Mouse (Mus musculus): ENCODE measurements around the gene Dusp5. TPM values are rescaled to one million over a fixed set of nuclear protein-coding genes. Genes with fewer than 3 reads are reported as not detected.

The Dusp5 gene
- total and polyA plus RNA-seq, 3 experiments: 4.7 to 7.5 (median 6.9) TPM

DNA sequence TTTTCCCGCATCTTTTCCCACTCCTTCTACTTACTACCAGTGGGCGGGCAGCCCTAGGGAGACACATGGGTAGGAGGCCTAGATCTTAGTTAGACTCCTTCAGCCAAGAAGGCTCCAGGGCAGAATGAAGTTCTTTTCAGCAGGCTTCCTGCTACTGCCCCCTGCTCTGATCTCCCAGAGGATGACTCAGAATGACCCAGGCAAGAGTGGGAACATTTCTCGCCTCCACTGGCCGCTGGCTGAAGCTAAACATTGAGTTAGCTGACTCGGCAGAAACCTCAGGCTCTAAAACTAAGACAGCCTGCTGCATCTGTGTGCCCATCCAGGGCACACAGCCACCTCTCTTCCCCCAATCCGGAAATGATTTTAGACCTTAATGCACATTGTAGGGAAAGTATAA is 23.9 kb downstream of the Dusp5 start:
- H3K9ac ChIP-seq (ENCODE audit: low read depth, low read length): no peak overlapping the region
- no peak for DNase-seq
- WGBS: 42% methylated on average over 6 of the region's 6 CpGs

DNA sequence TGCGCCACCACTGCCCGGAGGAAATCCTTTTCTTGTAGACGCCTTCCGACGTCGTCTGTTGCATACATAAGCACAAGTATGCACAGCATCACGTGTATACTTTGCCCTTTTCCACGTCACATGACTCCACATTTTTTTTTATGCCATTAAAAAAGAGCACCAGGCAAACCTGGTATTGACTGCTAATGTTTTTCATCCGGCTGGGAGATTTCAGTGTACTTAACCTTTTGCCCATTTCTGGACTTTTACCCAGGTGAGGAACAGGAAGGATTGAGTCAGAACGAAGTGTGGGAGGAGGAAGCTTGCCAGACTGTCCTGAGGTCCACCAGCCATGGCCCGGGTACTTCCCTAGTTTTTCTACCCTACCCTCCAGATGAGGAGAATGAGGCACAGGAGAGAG is 25.5 kb downstream of the Dusp5 start:
- 80% methylated on average over 11 of the region's 11 CpGs for WGBS
- no peaks in the 10 kb centered on the region for H3K36me3 ChIP-seq (ENCODE audit: control insufficient read depth, insufficient read depth, low read length)
- intact Hi-C loops (cut with DNase I): no loop called here
- no peaks in the 10 kb centered on the region for H3K79me2 ChIP-seq (replicated peaks; ENCODE audit: control insufficient read depth, insufficient read depth, low read length)
- H3K4me3 ChIP-seq: no peak overlapping the region
- TF ChIP-seq POLR2A (IDR thresholded peaks at IDR 0.05; ENCODE audit: insufficient read depth, low read depth, low read length) (no peak), CTCF (IDR thresholded peaks at IDR 0.05) (no peak), EP300 (IDR thresholded peaks at IDR 0.05; ENCODE audit: insufficient read depth, low read depth, low read length) (no peak)
- H3K27ac ChIP-seq: no peak overlapping the region
- no peak overlapping the region for H3K9ac ChIP-seq (ENCODE audit: low read depth, low read length)
- no peaks in the 10 kb centered on the region for H3K27me3 ChIP-seq (ENCODE audit: control insufficient read depth, insufficient read depth, low read length)
- DNase-seq: no peak
- no peaks in the 10 kb centered on the region for H3K4me1 ChIP-seq (ENCODE audit: control insufficient read depth, insufficient read depth, low read length)

More for the DNA sequence above, 23.9 kb downstream of the Dusp5 start:
- Histone ChIP-seq H3K27me3 (ENCODE audit: control insufficient read depth, insufficient read depth, low read length) (no peaks in the 10 kb centered on the region), H3K4me3 (no peak overlapping the region), H3K79me2 (replicated peaks; ENCODE audit: control insufficient read depth, insufficient read depth, low read length) (no peaks in the 10 kb centered on the region), H3K27ac (no peak overlapping the region), H3K36me3 (ENCODE audit: control insufficient read depth, insufficient read depth, low read length) (no peaks in the 10 kb centered on the region), H3K4me1 (ENCODE audit: control insufficient read depth, insufficient read depth, low read length) (no peaks in the 10 kb centered on the region)
- TF ChIP-seq EP300 (IDR thresholded peaks at IDR 0.05; ENCODE audit: insufficient read depth, low read depth, low read length) (no peak), POLR2A (IDR thresholded peaks at IDR 0.05; ENCODE audit: insufficient read depth, low read depth, low read length) (no peak), CTCF (IDR thresholded peaks at IDR 0.05) (no peak)
- intact Hi-C loops (cut with DNase I): no loop called here

DNA sequence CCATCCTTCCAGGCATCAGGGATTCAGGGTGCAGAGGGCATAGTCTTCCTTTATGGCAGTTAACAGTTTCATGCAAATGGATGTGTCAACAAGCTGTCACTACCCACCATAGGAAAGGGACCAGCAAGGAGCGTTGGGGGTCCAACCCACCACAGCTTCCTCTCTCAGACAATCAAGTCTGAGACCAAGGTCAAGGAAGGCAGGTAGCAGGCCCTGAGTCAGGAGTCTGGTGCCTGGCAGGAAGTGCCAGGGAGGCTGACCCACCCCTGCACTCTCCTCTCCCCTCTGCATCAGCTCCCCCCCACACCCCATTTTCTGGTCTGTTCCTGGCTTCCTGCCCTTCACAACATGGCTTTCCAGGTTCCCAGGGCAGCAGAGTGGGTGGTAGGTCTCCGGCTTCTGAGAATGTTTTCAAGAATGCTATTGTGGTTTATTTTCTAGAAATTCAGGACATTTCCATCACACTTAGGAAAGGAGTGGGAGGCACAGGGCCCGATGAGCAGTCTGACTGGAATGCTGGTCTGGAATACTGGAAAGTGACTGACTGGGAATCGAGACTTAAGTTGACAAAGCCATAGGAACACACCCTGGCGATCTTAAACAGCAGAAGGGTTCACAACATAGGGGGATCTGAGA is 26.2 kb downstream of the Dusp5 start:
- Histone ChIP-seq H3K79me2 (replicated peaks; ENCODE audit: control insufficient read depth, insufficient read depth, low read length) (no peaks in the 10 kb centered on the region), H3K9ac (ENCODE audit: low read depth, low read length) (no peak overlapping the region), H3K4me1 (ENCODE audit: control insufficient read depth, insufficient read depth, low read length) (no peaks in the 10 kb centered on the region), H3K27me3 (ENCODE audit: control insufficient read depth, insufficient read depth, low read length) (no peaks in the 10 kb centered on the region), H3K27ac (no peak overlapping the region), H3K36me3 (ENCODE audit: control insufficient read depth, insufficient read depth, low read length) (no peaks in the 10 kb centered on the region), H3K4me3 (no peak overlapping the region)
- intact Hi-C loops (cut with DNase I): no loop called here
- no peak for DNase-seq
- 58% methylated on average over 5 of the region's 5 CpGs for WGBS
- TF ChIP-seq CTCF (IDR thresholded peaks at IDR 0.05): no peak
- TF ChIP-seq EP300 (IDR thresholded peaks at IDR 0.05; ENCODE audit: insufficient read depth, low read depth, low read length): no peak
- TF ChIP-seq POLR2A (IDR thresholded peaks at IDR 0.05; ENCODE audit: insufficient read depth, low read depth, low read length): no peak

DNA sequence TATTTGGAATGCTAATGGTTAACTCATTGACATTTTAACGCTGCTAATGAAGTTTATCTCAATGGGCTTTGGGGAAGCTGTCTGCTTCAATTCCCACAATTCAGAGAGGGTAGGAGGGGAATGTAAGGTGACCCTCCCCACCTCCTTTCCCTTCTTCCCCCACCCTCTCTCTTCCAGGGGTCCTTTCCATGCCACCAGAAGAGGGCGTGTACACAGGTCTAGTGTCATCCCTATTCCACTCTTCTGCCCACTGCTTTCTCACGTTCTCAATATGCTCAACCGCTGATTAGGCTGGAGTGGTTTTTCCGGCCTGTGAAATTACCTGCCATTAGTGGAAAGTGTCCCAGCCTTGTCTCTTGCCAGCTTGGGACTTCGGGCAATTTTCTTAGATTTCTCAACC is 27.9 kb downstream of the Dusp5 start:
- Histone ChIP-seq H3K36me3 (ENCODE audit: control insufficient read depth, insufficient read depth, low read length) (no peaks in the 10 kb centered on the region), H3K27me3 (ENCODE audit: control insufficient read depth, insufficient read depth, low read length) (no peaks in the 10 kb centered on the region), H3K9ac (ENCODE audit: low read depth, low read length) (no peak overlapping the region), H3K4me1 (ENCODE audit: control insufficient read depth, insufficient read depth, low read length) (no peaks in the 10 kb centered on the region), H3K27ac (no peak overlapping the region; the same call in 1 of the 2 replicates), H3K4me3 (peak overlapping the region; percentile 36), H3K79me2 (replicated peaks; ENCODE audit: control insufficient read depth, insufficient read depth, low read length) (no peaks in the 10 kb centered on the region)
- no peak for DNase-seq
- WGBS: 41% methylated on average over 6 of the region's 6 CpGs
- intact Hi-C loops (cut with DNase I): no loop called here
- TF ChIP-seq EP300 (IDR thresholded peaks at IDR 0.05; ENCODE audit: insufficient read depth, low read depth, low read length): no peak
- TF ChIP-seq POLR2A (IDR thresholded peaks at IDR 0.05; ENCODE audit: insufficient read depth, low read depth, low read length): no peak
- peak; percentile 40 for TF ChIP-seq CTCF (IDR thresholded peaks at IDR 0.05)

DNA sequence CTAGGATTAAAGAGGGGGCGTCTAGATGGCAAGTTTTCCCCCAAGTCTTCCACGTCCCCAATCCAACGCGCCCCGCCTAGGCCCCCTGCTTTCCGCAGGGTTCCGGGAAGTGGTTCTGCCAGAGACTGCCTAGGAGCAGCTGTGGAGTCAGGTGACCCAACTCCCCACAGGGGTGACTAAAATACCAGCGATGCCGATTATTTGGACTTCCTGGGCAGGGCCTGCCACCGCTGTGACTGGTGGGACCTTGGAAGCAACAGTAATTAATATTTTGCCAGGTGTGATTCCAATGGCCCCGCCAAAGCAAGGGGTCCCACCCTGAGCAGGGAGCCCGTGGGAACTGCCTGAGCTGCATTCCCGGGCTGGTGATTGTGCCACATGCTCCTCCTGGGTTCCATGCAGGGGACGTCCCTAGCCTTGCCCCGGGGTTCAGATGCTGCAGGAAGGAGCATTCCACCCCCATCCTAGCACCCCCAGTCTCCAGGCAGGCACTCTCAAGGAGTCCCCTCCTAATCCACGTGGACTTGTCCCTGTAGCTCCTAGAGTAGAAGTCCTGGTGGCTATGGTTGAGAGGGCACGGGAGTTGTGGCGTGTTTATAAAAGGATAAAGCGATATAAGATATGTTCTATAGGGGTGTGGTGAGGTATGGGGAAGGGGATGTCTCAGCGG is 28.5 kb downstream of the Dusp5 start:
- no peak overlapping the region; the same call in 1 of the 2 replicates for H3K27ac ChIP-seq

DNA sequence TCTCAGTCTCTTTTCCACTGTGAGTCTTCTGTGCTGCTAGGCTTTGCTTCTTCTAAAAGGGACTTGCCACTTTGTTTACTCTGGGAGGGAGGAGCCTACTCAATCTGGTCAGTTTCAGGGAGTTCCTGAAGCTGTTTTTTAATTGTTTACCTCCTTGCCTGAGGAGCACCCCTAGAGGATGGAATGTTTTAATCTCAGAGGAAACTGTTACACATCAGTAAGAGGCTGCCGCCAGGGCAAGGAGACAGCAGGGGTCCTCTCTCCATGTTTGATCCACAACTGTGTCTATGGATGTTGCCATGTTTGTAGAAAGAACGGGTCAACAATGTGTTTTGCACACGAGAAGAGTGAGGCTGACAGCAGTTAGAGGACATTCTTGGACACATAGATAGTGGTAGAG is 31.5 kb downstream of the Dusp5 start:
- 90% methylated on average over 3 of the region's 3 CpGs for WGBS
- Histone ChIP-seq H3K36me3 (ENCODE audit: control insufficient read depth, insufficient read depth, low read length) (no peaks in the 10 kb centered on the region), H3K27ac (no peak overlapping the region), H3K4me3 (no peak overlapping the region), H3K9ac (ENCODE audit: low read depth, low read length) (no peak overlapping the region), H3K27me3 (ENCODE audit: control insufficient read depth, insufficient read depth, low read length) (no peaks in the 10 kb centered on the region), H3K4me1 (ENCODE audit: control insufficient read depth, insufficient read depth, low read length) (no peaks in the 10 kb centered on the region), H3K79me2 (replicated peaks; ENCODE audit: control insufficient read depth, insufficient read depth, low read length) (no peaks in the 10 kb centered on the region)
- TF ChIP-seq CTCF (IDR thresholded peaks at IDR 0.05) (no peak), EP300 (IDR thresholded peaks at IDR 0.05; ENCODE audit: insufficient read depth, low read depth, low read length) (no peak), POLR2A (IDR thresholded peaks at IDR 0.05; ENCODE audit: insufficient read depth, low read depth, low read length) (no peak)
- DNase-seq: no peak
- intact Hi-C loops (cut with DNase I): no loop called here

More for the DNA sequence above, 28.5 kb downstream of the Dusp5 start:
- peak overlapping the region; percentile 36 for H3K4me3 ChIP-seq
- intact Hi-C loops (cut with DNase I): no loop called here
- TF ChIP-seq CTCF (IDR thresholded peaks at IDR 0.05) (no peak), EP300 (IDR thresholded peaks at IDR 0.05; ENCODE audit: insufficient read depth, low read depth, low read length) (no peak), POLR2A (IDR thresholded peaks at IDR 0.05; ENCODE audit: insufficient read depth, low read depth, low read length) (no peak)
- peak; percentile 38 to 44 for DNase-seq
- H3K27me3 ChIP-seq (ENCODE audit: control insufficient read depth, insufficient read depth, low read length): no peaks in the 10 kb centered on the region
- H3K36me3 ChIP-seq (ENCODE audit: control insufficient read depth, insufficient read depth, low read length): no peaks in the 10 kb centered on the region
- 34% methylated on average over 20 of the region's 20 CpGs for WGBS
- H3K79me2 ChIP-seq (replicated peaks; ENCODE audit: control insufficient read depth, insufficient read depth, low read length): no peaks in the 10 kb centered on the region
- no peaks in the 10 kb centered on the region for H3K4me1 ChIP-seq (ENCODE audit: control insufficient read depth, insufficient read depth, low read length)
- H3K9ac ChIP-seq (ENCODE audit: low read depth, low read length): no peak overlapping the region
